Mouse (Mus musculus): Measurements from ENCODE around the gene Gm7138. TPM values are rescaled to one million over a fixed set of nuclear protein-coding genes. Genes with fewer than 3 reads are reported as not detected.
"Not testable (repeated sequence)": the region's sequence is repeated elsewhere in the genome, so short reads cannot be mapped to it uniquely, and the experiment has no call there.

The Gm7138 gene
- polyA plus RNA-seq, 1 experiment from 2014 or later = not detected

- WGBS = 71% methylated on average over 1 of the region's 1 CpGs
- not testable (repeated sequence) for H3K27me3 ChIP-seq (ENCODE audit: control insufficient read depth, insufficient read depth, low read length); ATAC-seq (replicated peaks; ENCODE audit: insufficient number of reproducible peaks, low FRiP score, low TSS enrichment, low read depth); DNase-seq (ENCODE audit: low spot score); H3K4me1 ChIP-seq (ENCODE audit: control insufficient read depth, insufficient read depth, low read length); H3K4me2 ChIP-seq (ENCODE audit: low read depth, low read length); H3K9me3 ChIP-seq (replicated peaks; ENCODE audit: control insufficient read depth, low read length); H3K9ac ChIP-seq (replicated peaks; ENCODE audit: low read length); H3K36me3 ChIP-seq (replicated peaks; ENCODE audit: control insufficient read depth, insufficient read depth, low read depth, low read length); H3K27ac ChIP-seq (replicated peaks; ENCODE audit: low read depth, low read length); H3K4me3 ChIP-seq (ENCODE audit: low read depth, low read length)
These were observed 5.5 kb downstream of the Gm7138 start, which contains the start of gene Gm3238 for GRCm38 (mm10) chr10:77771225-77771624. Gm3238 (minus strand) TSS chr10:77771325.

DNA sequence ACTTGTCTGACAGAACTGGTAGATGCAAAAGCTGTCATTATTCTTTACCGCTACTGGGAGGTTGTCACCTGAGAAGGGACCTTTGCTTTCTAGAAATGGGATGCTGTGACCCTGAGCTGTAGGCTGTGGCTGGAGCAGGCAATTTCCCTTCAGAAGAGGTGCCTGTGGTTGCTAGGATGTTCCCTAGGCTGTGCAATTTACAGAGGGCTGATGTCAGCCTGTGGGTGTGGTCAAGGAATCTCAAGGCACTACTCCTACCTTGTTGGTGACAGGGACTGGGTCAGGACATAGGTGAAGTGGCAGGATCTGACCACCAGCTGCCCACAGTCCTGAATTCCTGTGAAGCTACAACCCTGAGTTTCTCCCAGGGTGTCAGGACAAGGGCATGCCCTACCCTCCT lies 7.0 kb downstream of the Gm7138 start:
- ATAC-seq (replicated peaks; ENCODE audit: insufficient number of reproducible peaks, low FRiP score, low TSS enrichment, low read depth) (no peak), DNase-seq (ENCODE audit: low spot score) (no peak)
- Histone ChIP-seq H3K27ac (replicated peaks; ENCODE audit: low read depth, low read length) (no peak overlapping the region), H3K27me3 (ENCODE audit: control insufficient read depth, insufficient read depth, low read length) (no peaks in the 10 kb centered on the region), H3K4me2 (ENCODE audit: low read depth, low read length) (no peak overlapping the region), H3K9ac (replicated peaks; ENCODE audit: low read length) (no peak overlapping the region), H3K36me3 (replicated peaks; ENCODE audit: control insufficient read depth, insufficient read depth, low read depth, low read length) (no peaks in the 10 kb centered on the region), H3K4me1 (ENCODE audit: control insufficient read depth, insufficient read depth, low read length) (no peaks in the 10 kb centered on the region), H3K4me3 (ENCODE audit: low read depth, low read length) (no peak overlapping the region), H3K9me3 (replicated peaks; ENCODE audit: control insufficient read depth, low read length) (no peaks in the 10 kb centered on the region)
- WGBS = 89% methylated on average over 1 of the region's 1 CpGs

DNA sequence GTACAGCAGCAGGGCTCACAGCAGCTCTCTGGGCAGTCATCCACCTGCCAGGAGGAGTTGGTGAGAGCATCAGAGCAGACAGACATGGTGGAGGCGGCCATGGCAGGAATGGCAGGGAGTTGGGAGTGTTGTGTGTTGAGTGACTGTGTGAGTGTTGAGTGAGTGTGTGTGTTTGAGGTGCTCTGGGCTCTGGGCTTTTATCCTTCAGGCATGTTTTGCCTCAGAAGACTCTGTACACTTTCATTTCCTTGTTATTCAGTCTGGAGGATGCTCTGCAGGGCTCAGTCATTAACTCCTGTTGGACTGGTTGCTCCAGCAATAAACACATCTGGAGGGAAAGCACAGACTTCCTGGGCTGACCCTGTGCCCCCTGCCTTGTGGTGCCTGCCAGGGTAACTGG lies 17.2 kb downstream of the Gm7138 start, which contains the start of gene Gm3233:
Gm3233 (minus strand) TSS at position 101 of the 400 bp plus-strand sequence.
- not testable (repeated sequence) for H3K4me3 ChIP-seq (ENCODE audit: low read depth, low read length); ATAC-seq (replicated peaks; ENCODE audit: insufficient number of reproducible peaks, low FRiP score, low TSS enrichment, low read depth); H3K9me3 ChIP-seq (replicated peaks; ENCODE audit: control insufficient read depth, low read length); H3K27me3 ChIP-seq (ENCODE audit: control insufficient read depth, insufficient read depth, low read length); H3K9ac ChIP-seq (replicated peaks; ENCODE audit: low read length); DNase-seq (ENCODE audit: low spot score); H3K4me1 ChIP-seq (ENCODE audit: control insufficient read depth, insufficient read depth, low read length); H3K36me3 ChIP-seq (replicated peaks; ENCODE audit: control insufficient read depth, insufficient read depth, low read depth, low read length); H3K27ac ChIP-seq (replicated peaks; ENCODE audit: low read depth, low read length); H3K4me2 ChIP-seq (ENCODE audit: low read depth, low read length)
- no CpG with 5 or more reads among the region's 1 CpGs for WGBS

- no peaks in the 10 kb centered on the region for H3K27me3 ChIP-seq (ENCODE audit: control insufficient read depth, insufficient read depth, low read length)
- DNase-seq (ENCODE audit: low spot score) (no peak), ATAC-seq (replicated peaks; ENCODE audit: insufficient number of reproducible peaks, low FRiP score, low TSS enrichment, low read depth) (no peak)
- no peak overlapping the region for H3K9ac ChIP-seq (replicated peaks; ENCODE audit: low read length)
- no peaks in the 10 kb centered on the region; the same call in 1 of the 2 replicates for H3K4me1 ChIP-seq (ENCODE audit: control insufficient read depth, insufficient read depth, low read length)
- no peak overlapping the region for H3K4me3 ChIP-seq (ENCODE audit: low read depth, low read length)
- H3K27ac ChIP-seq (replicated peaks; ENCODE audit: low read depth, low read length) = no peak overlapping the region
- H3K4me2 ChIP-seq (ENCODE audit: low read depth, low read length) = no peak overlapping the region
- no peaks in the 10 kb centered on the region for H3K9me3 ChIP-seq (replicated peaks; ENCODE audit: control insufficient read depth, low read length)
- no peaks in the 10 kb centered on the region for H3K36me3 ChIP-seq (replicated peaks; ENCODE audit: control insufficient read depth, insufficient read depth, low read depth, low read length)
These were observed 23.3 kb downstream of the Gm7138 start for GRCm38 (mm10) chr10:77753448-77753847.

DNA sequence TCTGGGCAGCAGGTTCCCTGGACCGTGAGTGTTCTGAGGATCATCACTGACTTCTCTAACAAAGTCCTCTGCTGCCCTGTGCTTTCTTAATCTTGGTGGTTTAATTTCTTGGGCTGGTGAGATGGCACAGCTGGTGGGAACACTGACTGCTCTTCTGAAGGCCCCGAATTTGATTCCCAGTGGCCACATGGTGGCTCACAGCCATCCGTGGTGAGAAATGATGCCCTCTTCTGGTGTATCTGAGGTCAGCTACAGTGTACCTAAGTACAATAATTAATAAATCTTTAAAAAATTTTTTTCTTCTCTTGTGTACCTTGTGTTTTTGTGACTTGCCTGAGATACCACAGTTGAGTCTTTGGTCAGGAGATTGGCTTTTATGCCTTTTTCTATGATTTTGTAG lies 24.4 kb downstream of the Gm7138 start:
- H3K27ac ChIP-seq (replicated peaks; ENCODE audit: low read depth, low read length); H3K36me3 ChIP-seq (replicated peaks; ENCODE audit: control insufficient read depth, insufficient read depth, low read depth, low read length); H3K9ac ChIP-seq (replicated peaks; ENCODE audit: low read length); DNase-seq (ENCODE audit: low spot score); H3K4me1 ChIP-seq (ENCODE audit: control insufficient read depth, insufficient read depth, low read length); H3K9me3 ChIP-seq (replicated peaks; ENCODE audit: control insufficient read depth, low read length); H3K27me3 ChIP-seq (ENCODE audit: control insufficient read depth, insufficient read depth, low read length); H3K4me2 ChIP-seq (ENCODE audit: low read depth, low read length); H3K4me3 ChIP-seq (ENCODE audit: low read depth, low read length); ATAC-seq (replicated peaks; ENCODE audit: insufficient number of reproducible peaks, low FRiP score, low TSS enrichment, low read depth): not testable (repeated sequence)
- WGBS = 67% methylated on average over 3 of the region's 3 CpGs

- ATAC-seq (replicated peaks; ENCODE audit: insufficient number of reproducible peaks, low FRiP score, low TSS enrichment, low read depth); H3K27ac ChIP-seq (replicated peaks; ENCODE audit: low read depth, low read length); H3K4me3 ChIP-seq (ENCODE audit: low read depth, low read length); H3K27me3 ChIP-seq (ENCODE audit: control insufficient read depth, insufficient read depth, low read length); H3K4me1 ChIP-seq (ENCODE audit: control insufficient read depth, insufficient read depth, low read length); H3K9ac ChIP-seq (replicated peaks; ENCODE audit: low read length); H3K9me3 ChIP-seq (replicated peaks; ENCODE audit: control insufficient read depth, low read length); H3K36me3 ChIP-seq (replicated peaks; ENCODE audit: control insufficient read depth, insufficient read depth, low read depth, low read length); H3K4me2 ChIP-seq (ENCODE audit: low read depth, low read length); DNase-seq (ENCODE audit: low spot score): not testable (repeated sequence)
- 67% methylated on average over 1 of the region's 1 CpGs for WGBS
These were observed 25.5 kb downstream of the Gm7138 start, which contains the start of gene Gm9736 for GRCm38 (mm10) chr10:77751254-77751653. Gm9736 (minus strand) TSS chr10:77751354.

- H3K27ac ChIP-seq (replicated peaks; ENCODE audit: low read depth, low read length); H3K36me3 ChIP-seq (replicated peaks; ENCODE audit: control insufficient read depth, insufficient read depth, low read depth, low read length); H3K4me1 ChIP-seq (ENCODE audit: control insufficient read depth, insufficient read depth, low read length); H3K9ac ChIP-seq (replicated peaks; ENCODE audit: low read length); H3K9me3 ChIP-seq (replicated peaks; ENCODE audit: control insufficient read depth, low read length); DNase-seq (ENCODE audit: low spot score); ATAC-seq (replicated peaks; ENCODE audit: insufficient number of reproducible peaks, low FRiP score, low TSS enrichment, low read depth); H3K4me2 ChIP-seq (ENCODE audit: low read depth, low read length); H3K4me3 ChIP-seq (ENCODE audit: low read depth, low read length); H3K27me3 ChIP-seq (ENCODE audit: control insufficient read depth, insufficient read depth, low read length): not testable (repeated sequence)
- 82% methylated on average over 1 of the region's 1 CpGs for WGBS
These were observed 26.1 kb downstream of the Gm7138 start for GRCm38 (mm10) chr10:77750686-77751085.

- not testable (repeated sequence) for H3K9me3 ChIP-seq (replicated peaks; ENCODE audit: control insufficient read depth, low read length); ATAC-seq (replicated peaks; ENCODE audit: insufficient number of reproducible peaks, low FRiP score, low TSS enrichment, low read depth); H3K27me3 ChIP-seq (ENCODE audit: control insufficient read depth, insufficient read depth, low read length); H3K4me3 ChIP-seq (ENCODE audit: low read depth, low read length); H3K4me2 ChIP-seq (ENCODE audit: low read depth, low read length); DNase-seq (ENCODE audit: low spot score); H3K36me3 ChIP-seq (replicated peaks; ENCODE audit: control insufficient read depth, insufficient read depth, low read depth, low read length); H3K27ac ChIP-seq (replicated peaks; ENCODE audit: low read depth, low read length); H3K9ac ChIP-seq (replicated peaks; ENCODE audit: low read length); H3K4me1 ChIP-seq (ENCODE audit: control insufficient read depth, insufficient read depth, low read length)
- 52% methylated on average over 4 of the region's 5 CpGs for WGBS
These were observed 34.6 kb downstream of the Gm7138 start, which contains the start of gene Gm18596 for GRCm38 (mm10) chr10:77741924-77742688. Gm18596 (minus strand) TSS chr10:77742638.

Measured in embryonic facial prominence, embryonic 11.5 days (tissue).